Mouse (Mus musculus): Measurements from ENCODE around the gene Arhgap19. TPM values are rescaled to one million over a fixed set of nuclear protein-coding genes. Genes with fewer than 3 reads are reported as not detected.

The Arhgap19 gene
- total and polyA plus RNA-seq, 3 experiments, result 20.4 to 36.8 (median 30.1) TPM

DNA sequence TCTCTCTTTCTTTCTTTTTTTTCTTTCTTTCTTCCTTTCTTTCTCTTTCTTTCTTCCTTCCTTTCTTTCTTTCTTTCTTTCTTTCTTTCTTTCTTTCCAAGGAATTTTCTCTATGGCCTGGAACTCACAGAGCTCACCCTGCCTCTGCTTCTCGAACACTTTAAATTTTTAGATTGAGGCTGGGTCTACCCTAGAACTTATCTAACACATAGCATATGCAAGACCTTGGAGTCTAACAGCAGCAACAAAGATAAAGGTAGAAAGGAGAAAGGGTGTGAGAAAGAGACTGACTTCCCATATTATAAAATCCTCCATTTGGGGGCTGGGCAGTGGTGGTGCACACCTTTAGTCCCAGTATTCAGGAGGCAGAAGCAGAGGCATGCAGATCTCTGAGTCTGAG, 20.7 kb upstream of the Arhgap19 start:
- H3K36me3 ChIP-seq (replicated peaks in 1 of 2; ENCODE audit: control insufficient read depth in 1 of 2, insufficient read depth in 1 of 2, low read length in 1 of 2), result no peaks in the 10 kb centered on the region
- H3K79me2 ChIP-seq (replicated peaks; ENCODE audit: control insufficient read depth, extremely low read depth, insufficient read depth, poor library complexity, severe bottlenecking), result no peaks in the 10 kb centered on the region
- no peak overlapping the region for H3K27ac ChIP-seq (ENCODE audit: insufficient read depth, low read depth)
- no peak overlapping the region for H3K4me2 ChIP-seq (ENCODE audit: insufficient read depth, low read depth, poor library complexity, severe bottlenecking)
- dilution Hi-C loops (cut with MboI; ENCODE audit: extremely low pct_ligation_motif_present, extremely low pct_unique_long_range_greater_than_20kb, low sequenced_read_pairs) (no loop called here), in situ Hi-C loops (cut with MboI; ENCODE audit: low pct_ligation_motif_present, low pct_unique_long_range_greater_than_20kb, low sequenced_read_pairs) (no loop called here)
- no peak overlapping the region for H3K9ac ChIP-seq (ENCODE audit: insufficient read depth, low read depth)
- no peak overlapping the region for H3K4me3 ChIP-seq (replicated peaks in 1 of 3; ENCODE audit: low read depth in 2 of 3, low read length in 2 of 3, poor library complexity in 1 of 3)
- H3K9me3 ChIP-seq (replicated peaks; ENCODE audit: low read length), result no peaks in the 10 kb centered on the region
- TF ChIP-seq ETS1 (conservative IDR thresholded peaks at IDR 0.05; ENCODE audit: low read depth, low read length), result no peak
- peaks cover 4 to 31% of the 10 kb centered on the region in 2 experiments; a peak in 3 of 4 replicates for H3K4me1 ChIP-seq (ENCODE audit: control insufficient read depth in 1 of 2, insufficient read depth in 2 of 2)
- no peak for DNase-seq (ENCODE audit: extremely low read depth)
- H3K27me3 ChIP-seq (replicated peaks), result no peaks in the 10 kb centered on the region

DNA sequence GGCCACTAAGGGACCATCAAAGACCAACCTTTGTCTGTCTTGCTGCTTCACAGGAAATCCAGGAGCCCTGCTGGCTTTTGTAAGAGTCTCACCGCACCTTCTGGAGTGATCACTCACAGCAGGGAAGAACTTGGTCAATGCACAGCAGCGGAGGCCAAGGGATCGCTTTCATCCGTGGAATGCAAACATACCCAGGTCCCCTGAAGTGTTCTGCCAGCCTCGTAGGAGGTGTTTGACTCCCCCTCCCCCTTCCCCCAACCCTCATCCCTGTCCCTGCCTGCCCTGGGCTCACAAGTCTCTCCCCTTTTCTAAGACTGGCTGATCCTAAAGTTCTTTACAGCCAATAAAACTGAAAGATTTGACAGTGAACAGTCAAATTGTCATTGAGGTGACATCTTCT, 19.6 kb upstream of the Arhgap19 start:
- no peak overlapping the region for H3K9ac ChIP-seq (ENCODE audit: insufficient read depth, low read depth)
- in situ Hi-C loops (cut with MboI; ENCODE audit: low pct_ligation_motif_present, low pct_unique_long_range_greater_than_20kb, low sequenced_read_pairs) (no loop called here), dilution Hi-C loops (cut with MboI; ENCODE audit: extremely low pct_ligation_motif_present, extremely low pct_unique_long_range_greater_than_20kb, low sequenced_read_pairs) (no loop called here)
- TF ChIP-seq RCOR1 (conservative IDR thresholded peaks at IDR 0.05; ENCODE audit: low read depth, low read length), result no peak
- TF ChIP-seq E2F4 (IDR thresholded peaks at IDR 0.05; ENCODE audit: insufficient replicate concordance, low read depth, low read length), result no peak
- TF ChIP-seq EP300 (IDR thresholded peaks at IDR 0.05; ENCODE audit: low read length), result no peak
- no peak for TF ChIP-seq BHLHE40 (IDR thresholded peaks at IDR 0.05; ENCODE audit: low read depth, low read length)
- no peak for TF ChIP-seq MAZ (IDR thresholded peaks at IDR 0.05; ENCODE audit: low read depth, low read length)
- TF ChIP-seq SIN3A (IDR thresholded peaks at IDR 0.05; ENCODE audit: low read length), result no peak
- TF ChIP-seq ZC3H11A (IDR thresholded peaks at IDR 0.05; ENCODE audit: low read depth, low read length), result no peak
- TF ChIP-seq MYC (IDR thresholded peaks at IDR 0.05; ENCODE audit: low read depth, low read length), result no peak
- no peak overlapping the region for H3K27ac ChIP-seq (ENCODE audit: insufficient read depth, low read depth)
- H3K4me2 ChIP-seq (ENCODE audit: insufficient read depth, low read depth, poor library complexity, severe bottlenecking), result no peak overlapping the region
- H3K36me3 ChIP-seq (replicated peaks in 1 of 2; ENCODE audit: control insufficient read depth in 1 of 2, insufficient read depth in 1 of 2, low read length in 1 of 2), result no peaks in the 10 kb centered on the region
- H3K27me3 ChIP-seq (replicated peaks), result no peaks in the 10 kb centered on the region
- H3K4me1 ChIP-seq (ENCODE audit: control insufficient read depth in 1 of 2, insufficient read depth in 2 of 2), result peaks cover 4 to 40% of the 10 kb centered on the region in 2 experiments; a peak in 3 of 4 replicates
- no peaks in the 10 kb centered on the region for H3K79me2 ChIP-seq (replicated peaks; ENCODE audit: control insufficient read depth, extremely low read depth, insufficient read depth, poor library complexity, severe bottlenecking)
- no peak overlapping the region for H3K4me3 ChIP-seq (replicated peaks in 1 of 3; ENCODE audit: low read depth in 2 of 3, low read length in 2 of 3, poor library complexity in 1 of 3)
- H3K9me3 ChIP-seq (replicated peaks; ENCODE audit: low read length), result no peaks in the 10 kb centered on the region
- no peak for DNase-seq (ENCODE audit: extremely low read depth)

DNA sequence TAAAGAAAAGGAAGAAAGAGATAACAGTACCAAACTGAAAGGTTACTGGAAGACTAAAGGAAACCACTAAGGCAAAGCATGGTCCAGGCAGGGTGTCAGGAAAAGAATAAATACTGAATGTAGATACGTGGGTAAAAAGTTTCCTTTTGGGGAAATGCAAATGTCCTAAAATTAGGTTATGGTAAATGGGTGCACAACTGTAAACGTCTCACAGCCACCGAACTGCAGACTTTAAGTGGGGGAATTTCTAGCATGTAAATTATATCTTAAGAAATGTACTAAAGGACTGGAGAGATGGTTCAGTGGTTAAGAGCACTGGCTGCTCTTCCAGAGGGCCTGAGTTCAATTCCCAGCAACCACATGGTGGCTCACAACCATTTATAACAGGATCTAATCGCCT, 16.9 kb upstream of the Arhgap19 start:
- no peak overlapping the region; the same call in 1 of the 2 replicates for H3K4me2 ChIP-seq (ENCODE audit: insufficient read depth, low read depth, poor library complexity, severe bottlenecking)
- H3K9me3 ChIP-seq (replicated peaks; ENCODE audit: low read length), result peaks cover 3% of the 10 kb centered on the region
- H3K4me3 ChIP-seq (replicated peaks in 1 of 3; ENCODE audit: low read depth in 2 of 3, low read length in 2 of 3, poor library complexity in 1 of 3), result no peak overlapping the region
- H3K36me3 ChIP-seq (replicated peaks in 1 of 2; ENCODE audit: control insufficient read depth in 1 of 2, insufficient read depth in 1 of 2, low read length in 1 of 2), result no peaks in the 10 kb centered on the region
- in situ Hi-C loops (cut with MboI; ENCODE audit: low pct_ligation_motif_present, low pct_unique_long_range_greater_than_20kb, low sequenced_read_pairs), result no loop called here
- H3K79me2 ChIP-seq (replicated peaks; ENCODE audit: control insufficient read depth, extremely low read depth, insufficient read depth, poor library complexity, severe bottlenecking), result no peaks in the 10 kb centered on the region
- peak; percentile 62 for DNase-seq (ENCODE audit: extremely low read depth)
- H3K27me3 ChIP-seq (replicated peaks), result no peaks in the 10 kb centered on the region
- H3K27ac ChIP-seq (ENCODE audit: insufficient read depth, low read depth), result no peak overlapping the region
- dilution Hi-C loops (cut with MboI; ENCODE audit: extremely low pct_ligation_motif_present, extremely low pct_unique_long_range_greater_than_20kb, low sequenced_read_pairs), result no loop called here
- H3K9ac ChIP-seq (ENCODE audit: insufficient read depth, low read depth), result no peak overlapping the region
- H3K4me1 ChIP-seq (ENCODE audit: control insufficient read depth in 1 of 2, insufficient read depth in 2 of 2), result peaks cover 4 to 33% of the 10 kb centered on the region in 2 experiments; a peak in 3 of 4 replicates
- peak; percentile 69; the same call in 1 of the 2 replicates for TF ChIP-seq MYC (IDR thresholded peaks at IDR 0.05; ENCODE audit: low read depth, low read length)
- no peak for TF ChIP-seq MAX (IDR thresholded peaks at IDR 0.05; ENCODE audit: low read length)
- TF ChIP-seq TBP (conservative IDR thresholded peaks at IDR 0.05; ENCODE audit: low read depth, low read length), result peak; percentile 86
- 0 out of 2 replicates have a peak, but pooled peaks have one; percentile 55 for TF ChIP-seq BHLHE40 (IDR thresholded peaks at IDR 0.05; ENCODE audit: low read depth, low read length)
- peak; percentile 22; the same call in 1 of the 2 replicates for TF ChIP-seq HCFC1 (IDR thresholded peaks at IDR 0.05; ENCODE audit: low read depth, low read length)
- no peak for TF ChIP-seq MXI1 (IDR thresholded peaks at IDR 0.05; ENCODE audit: low read depth, low read length)
- TF ChIP-seq TCF12 (IDR thresholded peaks at IDR 0.05; ENCODE audit: low read depth, low read length), result 0 out of 2 replicates have a peak, but pooled peaks have one; percentile 40
- peak; percentile 96 for TF ChIP-seq MEF2A (IDR thresholded peaks at IDR 0.05; ENCODE audit: borderline replicate concordance, low read depth, low read length)
- TF ChIP-seq E2F4 (IDR thresholded peaks at IDR 0.05; ENCODE audit: insufficient replicate concordance, low read depth, low read length), result no peak
- TF ChIP-seq CHD1 (IDR thresholded peaks at IDR 0.05; ENCODE audit: low read depth, low read length), result no peak
- no peak for TF ChIP-seq SIN3A (IDR thresholded peaks at IDR 0.05; ENCODE audit: low read length)
- no peak for TF ChIP-seq RAD21 (IDR thresholded peaks at IDR 0.05; ENCODE audit: low read depth, low read length)
- no peak for TF ChIP-seq POLR2A (IDR thresholded peaks at IDR 0.05; ENCODE audit: low read depth, low read length)
- TF ChIP-seq UBTF (IDR thresholded peaks at IDR 0.05; ENCODE audit: low read depth, low read length), result no peak
- TF ChIP-seq USF1 (IDR thresholded peaks at IDR 0.05; ENCODE audit: low read depth, low read length), result no peak
- no peak for TF ChIP-seq NRF1 (IDR thresholded peaks at IDR 0.05; ENCODE audit: low read depth, low read length)
- TF ChIP-seq MAFK (IDR thresholded peaks at IDR 0.05; ENCODE audit: insufficient replicate concordance, low read length), result peak; percentile 57; the same call in 1 of the 2 replicates
- TF ChIP-seq ELF1 (IDR thresholded peaks at IDR 0.05; ENCODE audit: low read depth, low read length), result peak; percentile 56; the same call in 1 of the 2 replicates
- no peak for TF ChIP-seq MAZ (IDR thresholded peaks at IDR 0.05; ENCODE audit: low read depth, low read length)
- peak; percentile 62 for TF ChIP-seq ETS1 (conservative IDR thresholded peaks at IDR 0.05; ENCODE audit: low read depth, low read length)
- no peak for TF ChIP-seq KAT2A (IDR thresholded peaks at IDR 0.05; ENCODE audit: insufficient replicate concordance, low read length)

All from CH12.LX (cell line).